Comparison of ENCODE assay signal across 8 mouse cellular contexts in the genomic region with DNA sequence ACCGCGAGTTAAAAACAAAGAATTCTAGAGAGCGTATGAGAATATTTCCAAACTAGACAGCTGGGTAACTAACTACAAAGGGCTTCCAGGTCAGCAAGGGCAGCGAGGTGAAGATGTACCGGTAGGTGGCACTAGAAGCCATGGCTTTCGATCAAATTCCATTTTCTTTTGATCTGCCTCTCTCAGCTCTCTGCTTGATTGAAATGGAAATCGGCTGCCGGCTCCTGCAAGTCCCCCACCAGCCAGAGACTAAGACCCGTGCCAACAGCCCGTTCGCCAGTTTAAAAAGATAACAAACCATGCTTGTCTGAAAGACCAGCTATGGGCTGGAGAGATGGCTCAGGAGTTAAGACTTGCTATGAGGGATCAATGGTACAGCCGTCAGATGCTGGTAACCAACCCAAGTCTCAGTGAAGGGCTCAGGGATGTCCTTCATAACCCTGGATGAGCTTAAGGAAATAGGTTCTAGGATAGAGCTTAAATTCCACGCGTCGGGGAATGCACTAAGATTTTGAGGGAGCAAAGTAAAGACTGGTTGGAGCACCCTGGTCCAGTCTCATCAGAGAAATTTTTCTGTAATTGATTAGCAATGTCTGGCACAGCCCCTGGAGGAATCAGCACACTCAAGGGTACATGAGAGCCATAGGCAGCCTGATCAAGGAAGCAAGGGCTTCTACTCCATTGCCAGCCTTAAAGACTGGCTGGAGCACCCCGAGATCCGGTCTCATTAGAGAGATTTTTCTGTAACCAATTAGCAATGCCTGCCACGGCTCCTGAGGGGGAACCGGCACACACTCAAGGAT. TPM values are rescaled to one million over a fixed set of nuclear protein-coding genes. Genes with fewer than 3 reads are reported as not detected.
DNase-seq lines count a peak whose midpoint lies in the region; ATAC-seq and TF ChIP-seq lines count a peak whose summit lies in the region.

No protein-coding gene starts in this region.

- TF ChIP-seq POLR2A in testis, adult 2 months (IDR thresholded peaks at IDR 0.05; ENCODE audit: control insufficient read depth, low read depth, low read length), result no peak

- no peaks in the 10 kb centered on the region for H3K9me3 ChIP-seq in intestine, embryonic 15.5 days
- no peaks in the 10 kb centered on the region for H3K9me3 ChIP-seq in midbrain, postnatal 0 days (ENCODE audit: low read length)

- H3K4me1 ChIP-seq in testis, adult 2 months (ENCODE audit: control insufficient read depth, insufficient read depth, low read length), result no peaks in the 10 kb centered on the region
- H3K4me1 ChIP-seq in intestine, embryonic 15.5 days (replicated peaks), result no peaks in the 10 kb centered on the region
- peaks cover 4% of the 10 kb centered on the region; the same call in 1 of the 2 replicates for H3K4me1 ChIP-seq in midbrain, postnatal 0 days (ENCODE audit: insufficient read depth, low read length)

- peak overlapping the region; percentile 36 for H3K4me2 ChIP-seq in intestine, embryonic 15.5 days (replicated peaks)
- H3K4me2 ChIP-seq in midbrain, postnatal 0 days (ENCODE audit: low read depth, low read length, poor library complexity, severe bottlenecking), result peak overlapping the region; percentile 32

- no peaks in the 10 kb centered on the region; the same call in 1 of the 2 replicates for H3K36me3 ChIP-seq in testis, adult 2 months (ENCODE audit: control insufficient read depth, insufficient read depth, low read length)
- no peaks in the 10 kb centered on the region for H3K36me3 ChIP-seq in intestine, embryonic 15.5 days
- H3K36me3 ChIP-seq in midbrain, postnatal 0 days (ENCODE audit: insufficient read depth, low read length), result no peaks in the 10 kb centered on the region

- no peak for DNase-seq in testis, postnatal 14 days (ENCODE audit: low spot score)
- peak; percentile 82 for DNase-seq in cerebellum, adult 9-10 months
- peak; percentile 81 for DNase-seq in forelimb bud, embryonic 11.5 days (ENCODE audit: low read depth, low spot score)
- peak; percentile 65 to 77 for DNase-seq in left cerebral cortex, postnatal 25 days (ENCODE audit: low spot score in 2 of 2)
- DNase-seq in midbrain, postnatal 0 days (ENCODE audit: low spot score), result peak; percentile 92
- peak; percentile 30 to 33 for DNase-seq in thymus, postnatal 36 days

- no peak overlapping the region for H3K27ac ChIP-seq in testis, adult 2 months (ENCODE audit: control insufficient read depth, insufficient read depth, low read depth, low read length)
- H3K27ac ChIP-seq in intestine, embryonic 15.5 days, result no peak overlapping the region
- no peak overlapping the region for H3K27ac ChIP-seq in midbrain, postnatal 0 days (ENCODE audit: low read depth, low read length)

- no peak overlapping the region for H3K9ac ChIP-seq in intestine, embryonic 15.5 days
- no peak overlapping the region for H3K9ac ChIP-seq in midbrain, postnatal 0 days (replicated peaks; ENCODE audit: low read length, poor library complexity, severe bottlenecking)

- no peaks in the 10 kb centered on the region for H3K27me3 ChIP-seq in testis, adult 2 months (ENCODE audit: control insufficient read depth, insufficient read depth, low read length)
- no peaks in the 10 kb centered on the region for H3K27me3 ChIP-seq in intestine, embryonic 15.5 days (replicated peaks)
- no peaks in the 10 kb centered on the region for H3K27me3 ChIP-seq in midbrain, postnatal 0 days (ENCODE audit: insufficient read depth, low read length)

- 24% methylated on average over 19 of the region's 19 CpGs for WGBS in intestine, embryonic 15.5 days
- 14% methylated on average over 19 of the region's 19 CpGs for WGBS in midbrain, postnatal 0 days

- no peak for ATAC-seq in intestine, embryonic 15.5 days
- ATAC-seq in midbrain, postnatal 0 days (ENCODE audit: low FRiP score), result peak; percentile 23; the same call in 1 of the 2 replicates

- H3K4me3 ChIP-seq in testis, adult 2 months (ENCODE audit: control insufficient read depth, low read depth, low read length), result no peak overlapping the region
- no peak overlapping the region for H3K4me3 ChIP-seq in intestine, embryonic 15.5 days (replicated peaks)
- H3K4me3 ChIP-seq in midbrain, postnatal 0 days (ENCODE audit: low read depth, low read length), result no peak overlapping the region

- intact Hi-C loops in left cerebral cortex, postnatal 25 days (cut with DNase I), result loop anchor here (2.0 to 10.0 kb wide), 4 partner anchors 245 to 833 kb away; no protein-coding TSS in a partner anchor

- TF ChIP-seq CTCF in testis, adult 2 months (IDR thresholded peaks at IDR 0.05; ENCODE audit: control insufficient read depth, insufficient read depth, insufficient replicate concordance, low read depth, low read length), result peak; percentile 34; the same call in 1 of the 2 replicates
- peak; percentile 90 for TF ChIP-seq CTCF in midbrain, postnatal 0 days (IDR thresholded peaks at IDR 0.05)

RNA-seq across cellular contexts. Expression of gene Ccdc60, which starts 56.7 kb away (rescaled TPM):
- 205 and 227 TPM in 2 replicates for polyA plus RNA-seq in testis, adult 2 months (2012; rRNA removed)
- polyA plus RNA-seq in intestine, embryonic 15.5 days (2015; fragmentation: Nextera tagmentation; extraction: Ambion mirVana), result 1.7 and 1.8 TPM in 2 replicates
- total RNA-seq in left cerebral cortex, postnatal 25 days (2021), result under 1 TPM; 0.14 to 0.16 TPM
- total RNA-seq in midbrain, postnatal 0 days (2014; rRNA removed), result 1.8 and 2.2 TPM in 2 replicates
- 2.5 and 2.6 TPM in 2 replicates for polyA plus RNA-seq in midbrain, postnatal 0 days (2015; fragmentation: Nextera tagmentation; extraction: Ambion mirVana)

Comparison
In these comparisons a context has a peak if more than half of its experiments do, and no peak if none do; other contexts are left out.
1. RNA of gene Ccdc60, which starts 56.7 kb away (polyA plus RNA-seq): 205 to 227 TPM in testis, adult 2 months; 2.5 to 2.6 TPM in midbrain, postnatal 0 days and 1.7 to 1.8 TPM in intestine, embryonic 15.5 days; every median in the first group is over 10 times any median in the second.